Mouse (Mus musculus) bone marrow, adult 2 months (tissue): Measurements from ENCODE around the gene Bub1b.

ENCODE experiments used
- CTCF ChIP-seq: fragments of 200-500 bp; IDR thresholded peaks from 2 replicates; pipeline ENCODE4 v1.5.1; 2011; ENCODE audit warnings: low read length, control low read depth; ENCODE audit not compliant: control insufficient read depth, insufficient read depth
- POLR2A ChIP-seq: fragments of 200-500 bp; IDR thresholded peaks from 2 replicates; pipeline ENCODE4 v1.6.1; 2011; ENCODE audit warnings: low read depth, mild to moderate bottlenecking, control low read depth, low read length, borderline replicate concordance; ENCODE audit not compliant: control insufficient read depth

- TF ChIP-seq CTCF: no peak
- TF ChIP-seq POLR2A: no peak
These were observed 31.3 kb downstream of the Bub1b start for GRCm38 (mm10) chr2:118629276-118629675.
